Mouse (Mus musculus) intestine, embryonic 16.5 days (tissue): Measurements from ENCODE around the gene Gucd1. TPM values are rescaled to one million over a fixed set of nuclear protein-coding genes. Genes with fewer than 3 reads are reported as not detected.

Experiments
- polyA plus RNA-seq: library from polyadenylated mRNA; unstranded; fragments of >200 nt; fragmentation: Nextera tagmentation; extraction: Ambion mirVana; gene quantifications from 2 replicates; pipeline ENCODE4 v1.2.1, GENCODE M21; 2015

Gene Gucd1
- polyA plus RNA-seq, 1 experiment from 2014 or later: 55.5 TPM

Other genes starting within 250 kb of the Gucd1 start
- gene Adora2a, start 201.1 kb downstream of the Gucd1 start, polyA plus RNA-seq: 2.9 and 3.2 TPM in 2 replicates
- gene Upb1, start 116.9 kb downstream of the Gucd1 start, polyA plus RNA-seq: 0.98 and 1.8 TPM in 2 replicates
- 136 and 144 TPM in 2 replicates for gene Snrpd3, start 421 bp downstream of the Gucd1 start, polyA plus RNA-seq
- gene Lrrc75b, start 42.4 kb upstream of the Gucd1 start, polyA plus RNA-seq: 1.9 and 2.7 TPM in 2 replicates
- 115 and 144 TPM in 2 replicates for gene Ggt1, start 43.6 kb upstream of the Gucd1 start, polyA plus RNA-seq
- gene Ggt5, start 71.4 kb upstream of the Gucd1 start, polyA plus RNA-seq: 8.6 and 8.8 TPM in 2 replicates
- gene Susd2, start 126.0 kb upstream of the Gucd1 start, polyA plus RNA-seq: 19.1 and 23.3 TPM in 2 replicates
- gene Cabin1, start 246.4 kb upstream of the Gucd1 start, polyA plus RNA-seq: 26.4 and 27.1 TPM in 2 replicates